Mouse (Mus musculus): ENCODE measurements around the gene Stk25. TPM values are rescaled to one million over a fixed set of nuclear protein-coding genes. Genes with fewer than 3 reads are reported as not detected.
A peak's percentile ranks its signal among the peaks of the same experiment; 100 is the strongest.

Gene Stk25
- total RNA-seq, 2 experiments from 2014 or later = 28.6 to 28.8 TPM

GRCm38 (mm10) chr1:93672682-93673081, 14.2 kb upstream of the Stk25 start:
- no peak for ATAC-seq (replicated peaks; ENCODE audit: poor library complexity)

- no peak for ATAC-seq (replicated peaks; ENCODE audit: poor library complexity)
These were observed 11.5 kb upstream of the Stk25 start for GRCm38 (mm10) chr1:93669941-93670340.

DNA sequence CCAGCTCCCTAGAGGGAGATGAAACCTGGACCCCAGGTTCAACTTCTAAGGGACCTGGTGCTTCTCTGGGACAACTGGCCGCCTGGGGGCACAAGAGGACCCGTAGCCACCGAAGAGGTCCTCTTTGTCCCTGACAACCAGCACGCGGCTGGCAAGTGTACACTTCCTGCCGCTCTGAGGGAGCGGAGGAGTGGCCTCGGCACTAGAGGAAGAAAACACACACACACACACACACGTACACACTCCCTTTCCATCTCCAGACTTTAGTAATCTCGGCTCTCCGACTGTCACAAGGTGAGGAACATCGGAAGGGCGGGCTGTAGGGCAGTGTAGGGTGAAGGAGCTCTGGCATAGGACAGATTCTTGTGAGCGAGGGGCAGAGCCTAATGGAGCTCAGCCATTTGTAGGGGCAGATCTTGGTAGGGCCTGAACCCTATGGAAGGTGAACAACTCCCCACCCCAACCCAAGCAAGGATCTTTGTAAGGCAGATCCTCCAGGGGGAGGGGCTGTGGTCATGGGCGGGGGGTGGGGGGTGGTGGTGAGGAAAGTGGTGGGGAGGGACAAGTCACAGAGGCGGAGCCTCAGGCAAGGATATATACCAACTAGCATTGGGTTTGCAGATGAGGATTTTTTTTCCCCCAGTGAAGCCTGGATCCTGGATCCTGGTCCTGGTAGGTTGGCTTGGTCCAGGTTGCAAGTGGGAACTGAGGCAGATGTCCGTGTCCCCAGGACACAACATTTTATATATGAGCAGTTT, 10.5 kb upstream of the Stk25 start:
- ATAC-seq (replicated peaks; ENCODE audit: poor library complexity) = peak; percentile 94

GRCm38 (mm10) chr1:93667760-93668400, 9.4 kb upstream of the Stk25 start:
- ATAC-seq (replicated peaks; ENCODE audit: poor library complexity) = peak; percentile 72

DNA sequence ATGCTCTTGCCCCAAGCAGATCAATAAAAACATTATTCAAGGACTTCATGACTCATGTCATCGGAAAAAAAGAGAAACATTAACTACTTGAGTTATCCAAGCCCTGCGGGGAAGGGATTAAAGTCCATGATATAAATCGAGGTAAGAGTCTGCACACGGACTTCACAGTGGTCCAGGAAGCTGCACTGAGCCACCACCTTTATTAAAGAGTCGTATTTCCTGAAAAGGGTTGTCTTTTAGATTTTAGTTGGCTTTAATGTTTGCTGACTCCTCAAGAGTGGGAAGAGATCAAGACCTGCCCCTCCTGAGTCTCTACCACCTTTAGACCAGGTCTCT, 1.5 kb downstream of the Stk25 start:
- no peak for ATAC-seq (replicated peaks; ENCODE audit: poor library complexity)

GRCm38 (mm10) chr1:93656325-93657024, 2.0 kb downstream of the Stk25 start:
- ATAC-seq (replicated peaks; ENCODE audit: poor library complexity) = no peak

GRCm38 (mm10) chr1:93654798-93655197, 3.7 kb downstream of the Stk25 start:
- ATAC-seq (replicated peaks; ENCODE audit: poor library complexity) = no peak

DNA sequence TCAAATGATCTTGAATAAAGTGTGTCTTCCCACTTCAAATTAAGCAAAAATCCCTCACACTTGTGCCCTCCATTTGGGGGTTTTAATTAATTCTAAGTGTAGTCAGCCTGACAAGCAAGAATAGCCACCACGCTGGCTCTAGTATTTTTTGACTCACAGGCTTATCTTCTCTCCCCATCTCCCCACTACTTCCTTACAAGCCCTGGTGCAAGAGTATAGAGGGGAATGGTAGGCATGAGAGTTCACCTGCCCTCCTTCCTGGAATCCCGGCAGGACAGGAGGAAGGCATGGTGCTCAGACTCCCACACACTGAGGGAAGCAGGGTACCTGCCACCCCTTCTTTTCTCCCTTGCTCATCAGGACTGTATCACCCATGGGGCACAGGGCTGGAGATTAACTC, 4.2 kb downstream of the Stk25 start:
- ATAC-seq (replicated peaks; ENCODE audit: poor library complexity) = peak; percentile 56

DNA sequence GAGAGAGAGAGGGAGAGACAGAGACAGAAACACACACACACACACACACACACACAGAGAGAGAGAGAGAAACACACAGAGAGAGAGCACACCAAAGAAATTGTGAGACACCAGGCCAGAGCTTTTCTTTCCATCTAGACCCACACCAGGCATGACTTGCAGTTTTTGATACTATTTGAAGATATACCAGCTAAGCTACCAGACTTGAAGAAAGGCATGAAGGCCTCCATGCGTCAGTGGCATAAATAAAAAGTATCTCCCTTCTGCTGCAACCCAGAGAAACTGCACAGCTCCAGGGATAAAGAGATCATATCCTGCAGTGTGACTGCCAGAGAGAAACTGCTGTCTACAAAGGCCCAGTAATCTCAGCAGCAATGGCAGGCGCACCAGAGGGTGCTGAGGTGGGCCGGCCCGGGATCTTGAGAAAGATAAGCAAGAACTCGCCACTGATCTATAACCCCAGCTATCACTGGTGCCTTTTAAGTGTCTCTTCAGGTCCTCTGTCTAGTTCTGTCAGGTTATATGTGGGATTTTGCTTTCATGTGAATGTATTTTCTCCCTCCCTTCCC, 8.8 kb downstream of the Stk25 start:
- peak; percentile 80 for ATAC-seq (replicated peaks; ENCODE audit: poor library complexity)

GRCm38 (mm10) chr1:93642692-93643091, 15.8 kb downstream of the Stk25 start:
- ATAC-seq (replicated peaks; ENCODE audit: poor library complexity) = no peak

DNA sequence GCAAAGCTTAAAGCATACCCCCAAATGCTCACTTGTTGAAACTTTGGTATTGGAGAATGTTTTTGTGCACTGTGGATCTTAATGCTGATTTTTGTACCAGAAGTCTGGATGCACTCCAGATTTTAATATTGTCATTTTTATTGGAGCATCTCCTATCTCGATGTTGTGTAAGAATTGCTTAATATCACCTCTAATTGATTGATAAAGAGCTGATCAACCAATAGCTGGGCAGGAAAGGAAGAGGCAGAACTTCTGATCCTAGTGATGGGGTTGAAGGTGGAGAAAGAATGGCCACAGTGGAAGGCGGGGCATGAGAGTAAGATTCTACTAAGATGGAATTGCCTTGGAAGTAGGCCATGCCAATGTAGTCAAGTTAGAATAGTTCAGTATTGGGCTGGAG, 16.5 kb downstream of the Stk25 start:
- ATAC-seq (replicated peaks; ENCODE audit: poor library complexity) = no peak

DNA sequence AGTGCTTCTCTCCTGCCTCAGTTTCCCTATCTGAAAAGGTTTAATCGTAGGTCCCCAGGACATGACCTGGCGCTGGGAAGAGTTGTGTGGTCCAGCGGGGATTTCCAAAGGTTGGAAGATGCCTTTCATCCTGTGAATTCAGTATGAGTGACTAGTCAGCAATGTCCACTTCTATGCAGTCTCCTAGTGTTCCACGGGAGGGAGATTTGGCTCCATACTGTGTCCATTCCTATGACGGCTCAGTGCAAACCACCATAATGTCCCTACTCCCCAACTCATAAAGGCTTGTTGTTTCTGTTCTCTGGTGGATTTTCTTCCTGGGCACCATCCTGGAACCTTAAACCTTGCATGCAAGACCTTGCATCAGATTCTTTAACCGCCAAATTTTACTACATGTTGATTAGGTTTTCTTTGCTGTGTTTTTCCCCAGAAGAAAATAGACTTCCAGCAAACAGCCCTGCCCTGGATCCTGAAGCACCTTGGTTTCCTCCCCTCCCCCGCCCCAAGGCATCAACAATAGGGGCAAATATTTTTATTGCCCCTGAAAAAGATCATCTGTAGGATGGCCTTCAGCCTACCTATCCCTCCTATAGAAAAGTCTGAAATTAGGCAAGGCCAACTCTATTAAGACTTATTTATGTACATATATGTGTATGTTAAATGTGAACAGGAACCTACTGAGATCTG, 22.1 kb downstream of the Stk25 start:
- peak; percentile 19 for ATAC-seq (replicated peaks; ENCODE audit: poor library complexity)

- peak; percentile 90 for ATAC-seq (replicated peaks; ENCODE audit: poor library complexity)
These were observed 22.8 kb downstream of the Stk25 start for GRCm38 (mm10) chr1:93635580-93636192.

- peak; percentile 17 for ATAC-seq (replicated peaks; ENCODE audit: poor library complexity)
These were observed 23.3 kb downstream of the Stk25 start for GRCm38 (mm10) chr1:93635091-93635579.

DNA sequence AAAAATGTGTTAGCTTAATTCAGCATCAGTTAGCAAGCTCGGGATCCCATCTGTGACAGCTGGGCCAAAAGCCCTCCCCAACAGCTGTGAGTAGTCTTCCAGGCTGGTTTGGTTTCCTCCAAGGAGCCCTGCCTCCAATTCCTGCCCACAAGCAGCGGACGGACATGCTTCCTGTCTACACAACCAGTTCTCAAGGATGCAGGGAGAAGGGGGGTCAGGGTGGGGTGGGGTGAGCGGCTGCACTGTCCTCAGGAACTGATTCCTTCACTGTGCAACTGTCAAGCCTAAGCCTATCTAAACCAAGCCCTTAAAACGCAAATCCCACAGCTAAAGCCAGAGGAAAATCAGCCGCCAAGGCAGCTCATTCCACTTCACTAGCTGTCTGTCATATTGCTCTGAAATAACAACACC, 24.0 kb downstream of the Stk25 start:
- ATAC-seq (replicated peaks; ENCODE audit: poor library complexity) = 0 out of 2 replicates have a peak, but pooled peaks have one; percentile 6

DNA sequence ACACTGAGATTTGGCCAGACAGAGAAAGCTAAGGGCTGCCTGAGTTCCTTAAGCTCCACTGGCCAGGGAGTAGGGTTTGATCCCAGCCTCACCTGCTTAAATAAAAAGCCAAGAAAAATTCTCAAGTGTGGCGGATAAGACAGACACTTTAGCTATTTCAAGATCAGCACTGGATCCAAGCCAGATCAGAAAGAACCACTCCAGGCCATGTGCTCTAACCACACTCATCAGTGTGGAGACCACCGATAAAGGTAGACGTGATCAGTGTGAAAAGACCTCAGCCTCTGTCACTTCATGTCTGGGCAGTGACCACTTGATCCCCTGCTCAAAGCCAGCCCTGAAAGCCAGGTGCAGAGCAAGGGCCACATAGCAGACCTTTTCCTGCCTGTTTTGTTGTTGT, 25.7 kb downstream of the Stk25 start:
- ATAC-seq (replicated peaks; ENCODE audit: poor library complexity) = peak; percentile 14

DNA sequence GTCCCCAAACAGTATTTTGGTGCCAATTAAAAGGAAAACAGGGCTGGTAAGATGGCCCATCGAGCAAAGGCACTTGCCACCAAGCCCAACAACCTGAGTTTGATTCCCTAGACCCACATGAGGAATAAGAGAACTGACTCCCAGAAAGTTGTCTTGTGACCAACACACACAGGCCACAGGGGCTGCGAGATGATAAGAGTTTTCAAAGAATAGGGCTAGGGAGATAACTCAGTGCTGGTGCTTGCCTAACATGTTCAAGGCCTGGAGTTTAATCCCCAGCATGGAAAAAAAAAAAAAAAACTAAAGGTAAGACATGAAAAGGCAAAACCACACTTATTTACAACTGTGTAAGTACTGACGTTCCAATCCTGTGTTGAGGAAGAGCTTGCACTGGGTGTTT, 27.7 kb downstream of the Stk25 start:
- no peak for ATAC-seq (replicated peaks; ENCODE audit: poor library complexity)

GRCm38 (mm10) chr1:93624502-93624901, 34.0 kb downstream of the Stk25 start:
- peak; percentile 88 for ATAC-seq (replicated peaks; ENCODE audit: poor library complexity)

- peak; percentile 81 for ATAC-seq (replicated peaks; ENCODE audit: poor library complexity)
These were observed 39.5 kb downstream of the Stk25 start for GRCm38 (mm10) chr1:93618948-93619347.

- ATAC-seq (replicated peaks; ENCODE audit: poor library complexity) = no peak
These were observed 40.3 kb downstream of the Stk25 start for GRCm38 (mm10) chr1:93618059-93618748.
